Mouse (Mus musculus) heart, embryonic 13.5 days (tissue): Measurements from ENCODE around the gene Gm4027. TPM values are rescaled to one million over a fixed set of nuclear protein-coding genes. Genes with fewer than 3 reads are reported as not detected.
"Not testable (repeated sequence)": the region's sequence is repeated elsewhere in the genome, so short reads cannot be mapped to it uniquely, and the experiment has no call there.

Experiments
- ATAC-seq: fragments of 200-750 bp; cut with Nextera tagmentation; 2 replicates; pipeline ENCODE4 v1.8.0; 2017; ENCODE audit warnings: moderate TSS enrichment; ENCODE audit not compliant: insufficient number of reproducible peaks, low FRiP score, low TSS enrichment; ENCODE audit errors: extremely low read depth
- H3K27ac ChIP-seq: fragments of 300-500 bp; sonication (generic); replicated peaks from 2 replicates; pipeline ENCODE4 v1.5.1; 2015; ENCODE audit warnings: moderate library complexity, mild to moderate bottlenecking, inconsistent platforms
- H3K27me3 ChIP-seq: fragments of 300-500 bp; sonication (generic); replicated peaks from 2 replicates; pipeline ENCODE4 v1.6.1; 2015; ENCODE audit warnings: mild to moderate bottlenecking, inconsistent platforms
- H3K36me3 ChIP-seq: fragments of 300-500 bp; sonication (generic); 2 replicates; pipeline ENCODE4 v1.6.1; 2015; ENCODE audit warnings: mild to moderate bottlenecking, inconsistent platforms
- H3K4me1 ChIP-seq: fragments of 300-500 bp; sonication (generic); 2 replicates; pipeline ENCODE4 v1.6.1; 2015; ENCODE audit warnings: inconsistent platforms
- H3K4me2 ChIP-seq: fragments of 300-500 bp; sonication (generic); 2 replicates; pipeline ENCODE4 v1.6.1; 2015; ENCODE audit warnings: inconsistent platforms, mild to moderate bottlenecking, moderate library complexity
- H3K4me3 ChIP-seq: fragments of 300-500 bp; sonication (generic); 2 replicates; pipeline ENCODE4 v1.5.1; 2015; ENCODE audit warnings: moderate library complexity, mild to moderate bottlenecking, inconsistent platforms
- H3K9ac ChIP-seq: fragments of 300-500 bp; sonication (generic); 2 replicates; pipeline ENCODE4 v1.6.1; 2015; ENCODE audit warnings: inconsistent platforms, mild to moderate bottlenecking, moderate library complexity
- H3K9me3 ChIP-seq: fragments of 300-500 bp; sonication (generic); 2 replicates; pipeline ENCODE4 v1.6.1; 2016; ENCODE audit warnings: inconsistent platforms
- whole genome bisulfite sequencing: fragments of 180-500 bp; shearing (Covaris S2); methylation state at CpG from one replicate; pipeline ENCODE4 v1.1.7; 2015; ENCODE audit warnings: mixed read lengths; 5-methylcytosine and 5-hydroxymethylcytosine counted together
- polyA plus RNA-seq: library from polyadenylated mRNA; unstranded; fragments of >200 nt; fragmentation: Nextera tagmentation; extraction: Ambion mirVana; gene quantifications from 2 replicates; pipeline ENCODE4 v1.2.1, GENCODE M21; 2015

Gm4027 gene
- polyA plus RNA-seq = not detected in 2 replicates

DNA sequence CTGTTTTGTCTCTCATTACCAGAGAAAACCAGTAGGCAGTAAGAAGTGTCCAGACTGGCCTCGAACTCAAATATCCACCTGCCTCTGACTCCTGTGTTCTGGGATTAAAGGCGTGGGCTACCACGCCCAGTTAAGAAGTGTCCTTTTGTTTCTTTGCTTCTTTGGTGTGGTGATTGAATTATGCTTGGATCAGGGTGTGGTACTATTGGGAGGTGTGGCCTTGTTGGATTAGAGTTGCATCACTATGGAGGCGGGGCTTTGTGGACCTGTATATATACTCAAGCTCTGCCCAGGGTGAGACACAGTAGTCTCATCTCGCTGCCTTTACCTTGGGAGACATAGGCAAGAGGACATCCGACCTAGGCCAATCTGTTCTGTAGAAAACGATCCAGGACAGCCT, at the start of gene Gm4027:
Gene Gm4027, plus strand, starts transcription at position 301 of the 400 bp plus-strand sequence.
- not testable (repeated sequence) for ATAC-seq, H3K27me3 ChIP-seq, H3K4me1 ChIP-seq, H3K4me2 ChIP-seq, H3K36me3 ChIP-seq, H3K9me3 ChIP-seq, H3K4me3 ChIP-seq, H3K9ac ChIP-seq, H3K27ac ChIP-seq
- 73% methylated on average over 7 of the region's 7 CpGs for WGBS

- not testable (repeated sequence) for H3K9me3 ChIP-seq, H3K27me3 ChIP-seq, H3K27ac ChIP-seq, H3K9ac ChIP-seq, H3K36me3 ChIP-seq, H3K4me3 ChIP-seq, H3K4me1 ChIP-seq, ATAC-seq, H3K4me2 ChIP-seq
- WGBS = 9% methylated on average over 2 of the region's 2 CpGs
Measured at GRCm38 (mm10) chr12:87601388-87601787, 17.3 kb upstream of the Gm4027 start.

- 55% methylated on average over 1 of the region's 2 CpGs for WGBS
- H3K4me3 ChIP-seq, H3K4me1 ChIP-seq, H3K36me3 ChIP-seq, ATAC-seq, H3K27ac ChIP-seq, H3K27me3 ChIP-seq, H3K9ac ChIP-seq, H3K4me2 ChIP-seq, H3K9me3 ChIP-seq: not testable (repeated sequence)
Measured at GRCm38 (mm10) chr12:87602388-87602787, 16.3 kb upstream of the Gm4027 start, which contains the start of gene Oog1. Gene Oog1 (plus strand): TSS chr12:87602688.

DNA sequence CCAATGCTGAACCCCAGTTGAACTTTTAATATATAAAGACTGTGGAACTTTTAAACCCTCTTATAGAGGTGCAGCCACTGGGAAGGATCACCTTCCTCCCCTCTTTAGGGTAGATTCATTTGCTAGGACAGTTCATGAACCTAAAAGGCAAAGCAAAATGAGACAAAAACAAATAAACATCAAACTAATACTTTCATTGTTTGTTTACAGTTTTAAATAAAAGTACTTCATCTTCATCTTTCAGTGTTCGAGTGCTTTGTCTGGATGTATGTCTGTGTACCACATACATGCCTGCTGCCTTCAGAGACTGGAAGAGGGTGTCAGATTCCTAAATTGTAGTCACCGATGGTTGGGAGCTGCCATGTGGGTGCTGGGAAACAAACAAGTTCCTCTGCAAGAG, 25.9 kb downstream of the Gm4027 start, which contains the start of gene Gm16381:
Gene Gm16381, minus strand, starts transcription at position 101 of the 400 bp plus-strand sequence.
- not testable (repeated sequence) for H3K4me3 ChIP-seq, H3K9me3 ChIP-seq, H3K4me2 ChIP-seq, H3K4me1 ChIP-seq, H3K36me3 ChIP-seq, H3K27ac ChIP-seq, H3K9ac ChIP-seq, ATAC-seq, H3K27me3 ChIP-seq
- 59% methylated on average over 2 of the region's 2 CpGs for WGBS

GRCm38 (mm10) chr12:87652916-87653703, 34.4 kb downstream of the Gm4027 start:
- H3K27me3 ChIP-seq, H3K9me3 ChIP-seq, H3K36me3 ChIP-seq, H3K27ac ChIP-seq, H3K4me2 ChIP-seq, ATAC-seq, H3K4me1 ChIP-seq, H3K9ac ChIP-seq, H3K4me3 ChIP-seq: not testable (repeated sequence)
- 54% methylated on average over 2 of the region's 4 CpGs for WGBS

Other genes starting within 250 kb of the Gm4027 start
- gene Sptlc2, start 230.5 kb upstream of the Gm4027 start, polyA plus RNA-seq = 63.9 and 64.2 TPM in 2 replicates
- gene Slirp, start 175.0 kb upstream of the Gm4027 start, polyA plus RNA-seq = 269 and 303 TPM in 2 replicates
- 34.2 and 37.2 TPM in 2 replicates for gene Alkbh1, start 174.9 kb upstream of the Gm4027 start, polyA plus RNA-seq
- 78.7 and 84.5 TPM in 2 replicates for gene Snw1, start 146.6 kb upstream of the Gm4027 start, polyA plus RNA-seq
- not detected in 2 replicates for gene Gm5788, start 124.1 kb upstream of the Gm4027 start, polyA plus RNA-seq
- gene Gm8300, start 104.6 kb upstream of the Gm4027 start, polyA plus RNA-seq = not detected in 2 replicates
- gene Oog1, start 16.2 kb upstream of the Gm4027 start, polyA plus RNA-seq = not detected in 2 replicates
- not detected in 2 replicates for gene Gm16381, start 25.8 kb downstream of the Gm4027 start, polyA plus RNA-seq
- not detected in 2 replicates for gene Gm21319, start 156.9 kb downstream of the Gm4027 start, polyA plus RNA-seq
- not detected in 2 replicates for gene Gm21936, start 176.6 kb downstream of the Gm4027 start, polyA plus RNA-seq
- not detected in 2 replicates for gene BB287469, start 197.7 kb downstream of the Gm4027 start, polyA plus RNA-seq
- not detected in 2 replicates for gene Gm2001, start 223.5 kb downstream of the Gm4027 start, polyA plus RNA-seq